Mouse (Mus musculus): ENCODE measurements at regions not wholly inside any gene's neighbourhood (a gene's known extent, or its start where the extent isn't known, plus 50 kb on each side); places are given as distances from the start of the nearest gene placed in this dataset.

GRCm38 (mm10) chr10:9111051-9111450 lies 225.2 kb upstream of the Sash1 start:
- DNase-seq (ENCODE audit: low spot score in 2 of 2) = no peak
- intact Hi-C loops (cut with DNase I) = no loop called here

GRCm38 (mm10) chr10:9096207-9096606 lies 210.3 kb upstream of the Sash1 start:
- intact Hi-C loops (cut with DNase I) = no loop called here
- DNase-seq (ENCODE audit: low spot score in 2 of 2) = no peak

- no peak for DNase-seq (ENCODE audit: low spot score in 2 of 2)
- intact Hi-C loops (cut with DNase I) = no loop called here
Measured at GRCm38 (mm10) chr10:9095163-9095562, 209.3 kb upstream of the Sash1 start.

- intact Hi-C loops (cut with DNase I) = no loop called here
- no peak for DNase-seq (ENCODE audit: low spot score in 2 of 2)
Measured at GRCm38 (mm10) chr10:9092237-9092885, 206.5 kb upstream of the Sash1 start.

GRCm38 (mm10) chr10:9090961-9091360 lies 205.1 kb upstream of the Sash1 start:
- intact Hi-C loops (cut with DNase I) = no loop called here
- DNase-seq (ENCODE audit: low spot score in 2 of 2) = no peak

- intact Hi-C loops (cut with DNase I) = no loop called here
- DNase-seq (ENCODE audit: low spot score in 2 of 2) = no peak
Measured at GRCm38 (mm10) chr10:9087871-9088270, 202.0 kb upstream of the Sash1 start.

- no peak for DNase-seq (ENCODE audit: low spot score in 2 of 2)
- intact Hi-C loops (cut with DNase I) = no loop called here
Measured at GRCm38 (mm10) chr10:9087171-9087570, 201.3 kb upstream of the Sash1 start.

GRCm38 (mm10) chr10:9086666-9087065 lies 200.8 kb upstream of the Sash1 start:
- DNase-seq (ENCODE audit: low spot score in 2 of 2) = no peak
- intact Hi-C loops (cut with DNase I) = no loop called here

- intact Hi-C loops (cut with DNase I) = no loop called here
- DNase-seq (ENCODE audit: low spot score in 2 of 2) = no peak
Measured at GRCm38 (mm10) chr10:9085441-9085840, 199.6 kb upstream of the Sash1 start.

- intact Hi-C loops (cut with DNase I) = loop anchor here (5.0 kb wide), 1 partner anchor 602 kb away; the partner anchor contains the start of gene Samd5
- no peak for DNase-seq (ENCODE audit: low spot score in 2 of 2)
Measured at GRCm38 (mm10) chr10:9074916-9075315, 189.0 kb upstream of the Sash1 start.

GRCm38 (mm10) chr10:9071630-9072029 lies 185.8 kb upstream of the Sash1 start:
- no peak for DNase-seq (ENCODE audit: low spot score in 2 of 2)
- intact Hi-C loops (cut with DNase I) = loop anchor here (5.0 kb wide), 1 partner anchor 606 kb away; the partner anchor contains the start of gene Samd5

- DNase-seq (ENCODE audit: low spot score in 2 of 2) = no peak
Measured at GRCm38 (mm10) chr10:9069608-9070190, 183.8 kb upstream of the Sash1 start.

GRCm38 (mm10) chr10:9066566-9066965 lies 180.7 kb upstream of the Sash1 start:
- intact Hi-C loops (cut with DNase I) = no loop called here
- no peak for DNase-seq (ENCODE audit: low spot score in 2 of 2)

More at GRCm38 (mm10) chr10:9069608-9070190, 183.8 kb upstream of the Sash1 start:
- intact Hi-C loops (cut with DNase I) = loop anchor here (5.0 kb wide), 1 partner anchor 608 kb away; the partner anchor contains the start of gene Samd5

GRCm38 (mm10) chr10:9061979-9062378 lies 176.1 kb upstream of the Sash1 start:
- intact Hi-C loops (cut with DNase I) = no loop called here
- DNase-seq (ENCODE audit: low spot score in 2 of 2) = no peak

- DNase-seq (ENCODE audit: low spot score in 2 of 2) = no peak
- intact Hi-C loops (cut with DNase I) = loop anchor here (10.0 kb wide), 1 partner anchor 700 kb away; no protein-coding TSS in a partner anchor
Measured at GRCm38 (mm10) chr10:9055274-9055673, 169.4 kb upstream of the Sash1 start.

- no peak for DNase-seq (ENCODE audit: low spot score in 2 of 2)
- intact Hi-C loops (cut with DNase I) = loop anchor here (2.0 to 10.0 kb wide), 2 partner anchors 623 to 701 kb away; no protein-coding TSS in a partner anchor
Measured at GRCm38 (mm10) chr10:9053371-9053770, 167.5 kb upstream of the Sash1 start.

- no peak for DNase-seq (ENCODE audit: low spot score in 2 of 2)
- intact Hi-C loops (cut with DNase I) = no loop called here
Measured at GRCm38 (mm10) chr10:9047341-9047740, 161.5 kb upstream of the Sash1 start.

- DNase-seq (ENCODE audit: low spot score in 2 of 2) = no peak
- intact Hi-C loops (cut with DNase I) = no loop called here
Measured at GRCm38 (mm10) chr10:9044746-9045370, 159.0 kb upstream of the Sash1 start.

- DNase-seq (ENCODE audit: low spot score in 2 of 2) = no peak
- intact Hi-C loops (cut with DNase I) = no loop called here
Measured at GRCm38 (mm10) chr10:9043507-9043906, 157.6 kb upstream of the Sash1 start.

GRCm38 (mm10) chr10:9030486-9030885 lies 144.6 kb upstream of the Sash1 start:
- intact Hi-C loops (cut with DNase I) = no loop called here
- DNase-seq (ENCODE audit: low spot score in 2 of 2) = no peak

GRCm38 (mm10) chr10:9029506-9029905 lies 143.6 kb upstream of the Sash1 start:
- intact Hi-C loops (cut with DNase I) = no loop called here

More at GRCm38 (mm10) chr10:9029506-9029905, 143.6 kb upstream of the Sash1 start:
- no peak for DNase-seq (ENCODE audit: low spot score in 2 of 2)
